Mouse (Mus musculus): Measurements from ENCODE around the gene Adamts14. TPM values are rescaled to one million over a fixed set of nuclear protein-coding genes. Genes with fewer than 3 reads are reported as not detected.

Gene Adamts14
- polyA plus RNA-seq, 1 experiment from 2014 or later = 0.37 TPM

Other genes with a start within 250 kb of the Adamts14 start
- 20.3 and 23.8 TPM in 2 replicates for gene Pcbd1, start 184.1 kb downstream of the Adamts14 start, polyA plus RNA-seq (2014; fragmentation: Nextera tagmentation; extraction: Ambion mirVana)
- gene Sgpl1, start 125.7 kb downstream of the Adamts14 start, polyA plus RNA-seq (2014; fragmentation: Nextera tagmentation; extraction: Ambion mirVana) = 79.3 and 92.3 TPM in 2 replicates
- gene Tbata, start 101.5 kb downstream of the Adamts14 start, polyA plus RNA-seq (2014; fragmentation: Nextera tagmentation; extraction: Ambion mirVana) = 0.17 TPM in 1 of 2 replicates, not detected in the other
- gene Prf1, start 24.4 kb upstream of the Adamts14 start, polyA plus RNA-seq (2014; fragmentation: Nextera tagmentation; extraction: Ambion mirVana) = 0.17 TPM in 1 of 2 replicates, not detected in the other
- gene Pald1, start 110.1 kb upstream of the Adamts14 start, polyA plus RNA-seq (2014; fragmentation: Nextera tagmentation; extraction: Ambion mirVana) = 13.6 and 15.9 TPM in 2 replicates
- 0.12 TPM in 1 of 2 replicates, not detected in the other for gene Nodal, start 144.5 kb upstream of the Adamts14 start, polyA plus RNA-seq (2014; fragmentation: Nextera tagmentation; extraction: Ambion mirVana)
- 36.1 and 51.4 TPM in 2 replicates for gene Eif4ebp2, start 179.2 kb upstream of the Adamts14 start, polyA plus RNA-seq (2014; fragmentation: Nextera tagmentation; extraction: Ambion mirVana)
- 9.5 and 11.4 TPM in 2 replicates for gene Lrrc20, start 202.4 kb upstream of the Adamts14 start, polyA plus RNA-seq (2014; fragmentation: Nextera tagmentation; extraction: Ambion mirVana)